Mouse (Mus musculus): ENCODE data around the gene Pgm2l1. TPM values are rescaled to one million over a fixed set of nuclear protein-coding genes. Genes with fewer than 3 reads are reported as not detected.
A peak's percentile ranks its signal among the peaks of the same experiment; 100 is the strongest.

Pgm2l1 gene
- polyA plus RNA-seq, 1 experiment from 2014 or later, result 2.5 TPM

DNA sequence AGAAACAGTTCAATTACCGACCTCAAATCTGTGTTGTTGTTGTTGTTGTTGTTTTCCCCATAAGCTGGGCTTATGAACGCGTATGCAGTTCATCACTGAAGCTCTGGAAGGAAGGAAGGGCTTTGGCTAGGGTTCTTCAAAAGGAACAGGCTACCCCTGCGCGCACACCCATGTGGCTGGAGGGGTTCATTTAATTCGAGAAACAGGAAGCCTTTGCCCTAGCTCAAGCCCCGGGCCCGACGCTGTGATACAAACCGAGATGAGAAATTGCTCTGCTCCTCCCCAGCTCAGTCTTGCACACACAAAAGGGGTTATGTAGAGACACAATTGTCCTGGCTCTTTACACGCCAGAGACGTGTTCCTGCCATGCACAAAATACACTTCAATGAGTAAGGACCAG lies 83.1 kb downstream of the Pgm2l1 start:
- WGBS, result 73% methylated on average over 12 of the region's 12 CpGs
- no peak overlapping the region for H3K9ac ChIP-seq (ENCODE audit: low read length)
- no peak overlapping the region for H3K4me3 ChIP-seq (replicated peaks; ENCODE audit: low read length)
- no peaks in the 10 kb centered on the region for H3K9me3 ChIP-seq (replicated peaks; ENCODE audit: control insufficient read depth, low read length)
- no peak overlapping the region for H3K4me2 ChIP-seq (ENCODE audit: low read depth, low read length)
- no peaks in the 10 kb centered on the region for H3K27me3 ChIP-seq (ENCODE audit: control insufficient read depth, insufficient read depth, low read length)
- no peak overlapping the region for H3K27ac ChIP-seq (ENCODE audit: low read length)
- ATAC-seq (ENCODE audit: insufficient read depth, low FRiP score), result no peak
- peaks cover 7% of the 10 kb centered on the region; the same call in 1 of the 2 replicates for H3K4me1 ChIP-seq (ENCODE audit: control insufficient read depth, insufficient read depth, low read length)
- H3K36me3 ChIP-seq (ENCODE audit: control insufficient read depth, insufficient read depth, low read length), result no peaks in the 10 kb centered on the region

- WGBS, result 87% methylated on average over 4 of the region's 4 CpGs
- no peak for ATAC-seq (ENCODE audit: insufficient read depth, low FRiP score)
- Histone ChIP-seq H3K27me3 (ENCODE audit: control insufficient read depth, insufficient read depth, low read length) (no peaks in the 10 kb centered on the region), H3K4me3 (replicated peaks; ENCODE audit: low read length) (no peak overlapping the region), H3K9ac (ENCODE audit: low read length) (no peak overlapping the region), H3K9me3 (replicated peaks; ENCODE audit: control insufficient read depth, low read length) (no peaks in the 10 kb centered on the region), H3K36me3 (ENCODE audit: control insufficient read depth, insufficient read depth, low read length) (no peaks in the 10 kb centered on the region), H3K27ac (ENCODE audit: low read length) (no peak overlapping the region), H3K4me2 (ENCODE audit: low read depth, low read length) (no peak overlapping the region), H3K4me1 (ENCODE audit: control insufficient read depth, insufficient read depth, low read length) (peaks cover 7% of the 10 kb centered on the region; the same call in 1 of the 2 replicates)
Measured at GRCm38 (mm10) chr7:100312716-100313115, 85.5 kb downstream of the Pgm2l1 start.

DNA sequence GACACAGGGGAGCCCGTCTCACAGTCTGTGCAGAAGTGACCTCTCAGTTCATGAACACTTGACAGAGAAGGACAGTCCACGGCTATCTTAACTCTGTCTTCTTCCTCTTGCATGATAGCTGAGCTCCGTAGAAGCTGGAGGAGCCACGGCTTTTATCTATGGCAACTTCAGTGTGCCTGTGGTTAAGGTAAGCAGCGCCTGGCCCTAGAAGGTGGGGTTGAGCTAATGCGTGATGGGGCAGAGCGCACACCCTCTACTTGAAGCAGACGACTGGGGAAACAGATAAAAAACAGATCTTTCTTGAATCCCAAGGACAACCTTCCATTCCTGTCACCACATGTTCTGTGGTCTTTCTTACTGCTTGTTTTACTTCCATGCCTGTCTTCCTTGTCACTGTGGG lies 89.7 kb downstream of the Pgm2l1 start:
- no peaks in the 10 kb centered on the region for H3K4me1 ChIP-seq (ENCODE audit: control insufficient read depth, insufficient read depth, low read length)
- no peaks in the 10 kb centered on the region for H3K36me3 ChIP-seq (ENCODE audit: control insufficient read depth, insufficient read depth, low read length)
- H3K4me2 ChIP-seq (ENCODE audit: low read depth, low read length), result no peak overlapping the region
- no peaks in the 10 kb centered on the region for H3K9me3 ChIP-seq (replicated peaks; ENCODE audit: control insufficient read depth, low read length)
- H3K27ac ChIP-seq (ENCODE audit: low read length), result no peak overlapping the region
- 83% methylated on average over 8 of the region's 8 CpGs for WGBS
- no peak overlapping the region for H3K9ac ChIP-seq (ENCODE audit: low read length)
- no peak overlapping the region for H3K4me3 ChIP-seq (replicated peaks; ENCODE audit: low read length)
- H3K27me3 ChIP-seq (ENCODE audit: control insufficient read depth, insufficient read depth, low read length), result no peaks in the 10 kb centered on the region
- no peak for ATAC-seq (ENCODE audit: insufficient read depth, low FRiP score)

GRCm38 (mm10) chr7:100317534-100317933 lies 90.3 kb downstream of the Pgm2l1 start:
- H3K27ac ChIP-seq (ENCODE audit: low read length), result no peak overlapping the region
- H3K4me3 ChIP-seq (replicated peaks; ENCODE audit: low read length), result no peak overlapping the region
- ATAC-seq (ENCODE audit: insufficient read depth, low FRiP score), result no peak
- no peak overlapping the region for H3K4me2 ChIP-seq (ENCODE audit: low read depth, low read length)
- H3K36me3 ChIP-seq (ENCODE audit: control insufficient read depth, insufficient read depth, low read length), result no peaks in the 10 kb centered on the region
- no peaks in the 10 kb centered on the region for H3K27me3 ChIP-seq (ENCODE audit: control insufficient read depth, insufficient read depth, low read length)
- no peak overlapping the region for H3K9ac ChIP-seq (ENCODE audit: low read length)
- H3K4me1 ChIP-seq (ENCODE audit: control insufficient read depth, insufficient read depth, low read length), result no peaks in the 10 kb centered on the region
- WGBS, result 97% methylated on average over 5 of the region's 5 CpGs
- H3K9me3 ChIP-seq (replicated peaks; ENCODE audit: control insufficient read depth, low read length), result no peaks in the 10 kb centered on the region

GRCm38 (mm10) chr7:100323721-100324120 lies 96.5 kb downstream of the Pgm2l1 start:
- 77% methylated on average over 3 of the region's 3 CpGs for WGBS
- Histone ChIP-seq H3K27ac (ENCODE audit: low read length) (no peak overlapping the region), H3K4me2 (ENCODE audit: low read depth, low read length) (no peak overlapping the region), H3K9me3 (replicated peaks; ENCODE audit: control insufficient read depth, low read length) (no peaks in the 10 kb centered on the region), H3K9ac (ENCODE audit: low read length) (no peak overlapping the region), H3K4me3 (replicated peaks; ENCODE audit: low read length) (no peak overlapping the region), H3K4me1 (ENCODE audit: control insufficient read depth, insufficient read depth, low read length) (no peaks in the 10 kb centered on the region), H3K36me3 (ENCODE audit: control insufficient read depth, insufficient read depth, low read length) (0 out of 2 replicates have a peak, but pooled peaks cover 3% of the 10 kb centered on the region), H3K27me3 (ENCODE audit: control insufficient read depth, insufficient read depth, low read length) (no peaks in the 10 kb centered on the region)
- no peak for ATAC-seq (ENCODE audit: insufficient read depth, low FRiP score)

DNA sequence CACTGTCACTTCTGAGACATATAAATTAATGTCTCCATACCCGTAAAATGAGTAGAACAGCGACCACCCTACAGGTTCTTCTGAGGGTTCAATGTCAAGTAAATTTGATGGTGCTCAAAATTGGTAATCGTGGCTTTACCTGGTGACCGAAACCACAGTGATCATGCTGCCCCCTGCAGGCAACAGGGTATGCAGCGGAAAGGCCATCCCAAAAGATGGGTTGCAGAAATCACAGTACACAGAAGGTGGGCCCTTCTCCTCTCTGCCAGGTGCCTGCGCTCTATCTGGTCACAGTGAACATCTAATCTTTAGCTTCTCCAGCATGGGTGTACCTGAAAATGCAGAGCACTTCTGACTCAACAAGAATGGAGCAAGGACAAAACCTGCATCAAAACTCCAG lies 98.3 kb downstream of the Pgm2l1 start:
- WGBS, result 70% methylated on average over 6 of the region's 6 CpGs
- no peak for ATAC-seq (ENCODE audit: insufficient read depth, low FRiP score)

GRCm38 (mm10) chr7:100327514-100327913 lies 100.3 kb downstream of the Pgm2l1 start:
- 88% methylated on average over 7 of the region's 7 CpGs for WGBS
- Histone ChIP-seq H3K4me2 (ENCODE audit: low read depth, low read length) (no peak overlapping the region), H3K27ac (ENCODE audit: low read length) (no peak overlapping the region), H3K27me3 (ENCODE audit: control insufficient read depth, insufficient read depth, low read length) (no peaks in the 10 kb centered on the region), H3K9me3 (replicated peaks; ENCODE audit: control insufficient read depth, low read length) (no peaks in the 10 kb centered on the region), H3K9ac (ENCODE audit: low read length) (no peak overlapping the region), H3K36me3 (ENCODE audit: control insufficient read depth, insufficient read depth, low read length) (0 out of 2 replicates have a peak, but pooled peaks cover 3% of the 10 kb centered on the region), H3K4me3 (replicated peaks; ENCODE audit: low read length) (no peak overlapping the region), H3K4me1 (ENCODE audit: control insufficient read depth, insufficient read depth, low read length) (no peaks in the 10 kb centered on the region)
- peak; percentile 53; the same call in 1 of the 2 replicates for ATAC-seq (ENCODE audit: insufficient read depth, low FRiP score)

More for the DNA sequence above, 98.3 kb downstream of the Pgm2l1 start:
- H3K27ac ChIP-seq (ENCODE audit: low read length), result no peak overlapping the region
- no peaks in the 10 kb centered on the region for H3K9me3 ChIP-seq (replicated peaks; ENCODE audit: control insufficient read depth, low read length)
- no peak overlapping the region for H3K4me3 ChIP-seq (replicated peaks; ENCODE audit: low read length)
- no peaks in the 10 kb centered on the region for H3K4me1 ChIP-seq (ENCODE audit: control insufficient read depth, insufficient read depth, low read length)
- no peak overlapping the region for H3K9ac ChIP-seq (ENCODE audit: low read length)
- H3K27me3 ChIP-seq (ENCODE audit: control insufficient read depth, insufficient read depth, low read length), result no peaks in the 10 kb centered on the region
- H3K4me2 ChIP-seq (ENCODE audit: low read depth, low read length), result no peak overlapping the region
- 0 out of 2 replicates have a peak, but pooled peaks cover 3% of the 10 kb centered on the region for H3K36me3 ChIP-seq (ENCODE audit: control insufficient read depth, insufficient read depth, low read length)

Other genes starting within 250 kb of the Pgm2l1 start
- 3.8 and 4.5 TPM in 2 replicates for gene Rnf169, start 246.9 kb upstream of the Pgm2l1 start, polyA plus RNA-seq (2015; fragmentation: Nextera tagmentation; extraction: Ambion mirVana)
- gene Chrdl2, start 221.2 kb upstream of the Pgm2l1 start, polyA plus RNA-seq (2015; fragmentation: Nextera tagmentation; extraction: Ambion mirVana), result 0.48 and 0.90 TPM in 2 replicates
- 47.8 and 50.6 TPM in 2 replicates for gene Pold3, start 105.8 kb upstream of the Pgm2l1 start, polyA plus RNA-seq (2015; fragmentation: Nextera tagmentation; extraction: Ambion mirVana)
- gene Lipt2, start 68.1 kb upstream of the Pgm2l1 start, polyA plus RNA-seq (2015; fragmentation: Nextera tagmentation; extraction: Ambion mirVana), result 10.1 and 13.5 TPM in 2 replicates
- gene Kcne3, start 50.9 kb upstream of the Pgm2l1 start, polyA plus RNA-seq (2015; fragmentation: Nextera tagmentation; extraction: Ambion mirVana), result 13.9 and 17.1 TPM in 2 replicates
- gene P4ha3, start 58.1 kb downstream of the Pgm2l1 start, polyA plus RNA-seq (2015; fragmentation: Nextera tagmentation; extraction: Ambion mirVana), result 4.4 and 4.7 TPM in 2 replicates
- gene C2cd3, start 144.8 kb downstream of the Pgm2l1 start, polyA plus RNA-seq (2015; fragmentation: Nextera tagmentation; extraction: Ambion mirVana), result 19.4 and 19.6 TPM in 2 replicates
- gene Ppme1, start 144.9 kb downstream of the Pgm2l1 start, polyA plus RNA-seq (2015; fragmentation: Nextera tagmentation; extraction: Ambion mirVana), result 42.2 and 46.5 TPM in 2 replicates
- gene Ucp3, start 245.6 kb downstream of the Pgm2l1 start, polyA plus RNA-seq (2015; fragmentation: Nextera tagmentation; extraction: Ambion mirVana), result 0.10 and 0.11 TPM in 2 replicates